Mouse (Mus musculus) spleen, adult 12 weeks (tissue): ENCODE measurements around the gene Acp2.
"Not testable (repeated sequence)": the region's sequence is repeated elsewhere in the genome, so short reads cannot be mapped to it uniquely, and the experiment has no call there.

ENCODE experiments used
- DNase-seq: peaks from one replicate; pipeline ENCODE4 v3.0.0; 2022; ENCODE audit warnings: low spot score

Acp2 gene

DNA sequence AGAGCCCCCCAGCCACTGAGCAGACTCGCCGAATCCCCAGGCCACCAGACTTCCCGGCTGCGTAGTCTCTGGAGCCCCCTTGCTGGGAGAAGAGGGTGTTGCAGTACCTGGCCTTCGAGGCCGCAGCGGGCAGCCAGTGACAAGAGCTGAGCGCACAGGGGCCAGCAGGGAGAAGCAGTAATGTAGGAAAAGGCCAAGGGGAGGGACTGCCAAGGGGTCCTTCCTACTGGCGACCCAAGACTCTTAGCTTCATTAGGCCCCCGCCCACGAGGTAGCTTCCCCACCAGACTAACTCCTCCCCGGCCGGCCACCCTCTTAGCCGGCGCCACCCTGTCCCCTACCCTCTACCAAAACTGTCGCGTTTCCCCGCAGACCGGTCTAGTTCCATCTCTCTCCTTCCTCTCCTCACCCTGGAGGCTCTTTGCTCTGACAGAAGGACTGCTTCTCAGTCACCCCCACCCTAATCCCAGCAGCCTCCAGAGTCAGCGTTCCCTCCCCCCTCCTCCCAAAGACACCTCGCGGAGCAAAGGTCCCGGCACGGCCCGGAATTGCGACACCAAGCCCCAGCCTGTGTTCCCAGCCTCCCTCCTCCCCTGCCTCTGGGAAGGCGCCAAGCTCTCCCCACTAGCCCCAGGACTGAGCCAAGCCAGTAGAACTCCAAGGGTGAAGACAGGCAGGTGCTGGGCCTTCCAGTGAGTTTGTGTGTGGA lies 7.9 kb upstream of the Acp2 start:
- no peak for DNase-seq

DNA sequence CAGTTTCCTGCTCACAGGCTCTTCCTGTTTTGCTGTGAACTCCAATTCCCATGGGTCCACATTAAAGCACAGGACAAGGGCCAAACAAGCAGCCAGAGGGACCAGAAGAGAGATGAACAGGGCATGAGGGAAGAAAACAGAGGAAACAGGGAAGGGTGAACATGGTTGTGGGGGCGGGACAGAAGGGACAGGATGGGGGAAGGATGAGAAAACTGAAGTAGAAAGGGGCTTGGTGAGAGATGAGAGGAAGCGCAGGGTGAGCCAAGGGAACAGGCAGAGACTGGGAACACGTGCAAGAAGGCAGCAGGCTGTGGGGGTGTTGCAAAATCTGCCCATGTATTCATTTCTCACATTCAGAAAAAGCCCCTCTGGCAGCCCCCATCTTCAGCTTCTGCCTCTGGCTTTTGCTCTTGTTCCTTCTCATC lies 6.1 kb upstream of the Acp2 start:
- no peak for DNase-seq

DNA sequence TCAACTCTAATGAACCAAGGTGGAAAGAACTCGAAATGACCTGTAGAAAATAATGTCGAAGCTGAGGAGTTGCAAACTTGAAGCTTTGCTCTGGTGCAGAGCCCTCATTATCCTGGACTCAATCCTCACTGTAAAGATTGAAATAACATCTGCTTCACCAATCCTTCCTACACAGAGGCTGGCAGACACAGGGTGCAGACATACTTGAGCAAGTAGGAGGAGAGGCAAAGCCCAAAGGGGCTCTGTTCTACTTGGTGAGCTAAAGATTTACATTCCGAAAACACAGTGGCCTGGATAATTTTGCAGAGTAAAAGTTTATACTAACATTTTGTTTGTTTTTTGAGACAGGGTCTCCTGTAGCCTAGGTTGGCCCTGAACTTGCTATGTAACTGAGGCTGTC lies 3.8 kb upstream of the Acp2 start:
- no peak for DNase-seq

DNA sequence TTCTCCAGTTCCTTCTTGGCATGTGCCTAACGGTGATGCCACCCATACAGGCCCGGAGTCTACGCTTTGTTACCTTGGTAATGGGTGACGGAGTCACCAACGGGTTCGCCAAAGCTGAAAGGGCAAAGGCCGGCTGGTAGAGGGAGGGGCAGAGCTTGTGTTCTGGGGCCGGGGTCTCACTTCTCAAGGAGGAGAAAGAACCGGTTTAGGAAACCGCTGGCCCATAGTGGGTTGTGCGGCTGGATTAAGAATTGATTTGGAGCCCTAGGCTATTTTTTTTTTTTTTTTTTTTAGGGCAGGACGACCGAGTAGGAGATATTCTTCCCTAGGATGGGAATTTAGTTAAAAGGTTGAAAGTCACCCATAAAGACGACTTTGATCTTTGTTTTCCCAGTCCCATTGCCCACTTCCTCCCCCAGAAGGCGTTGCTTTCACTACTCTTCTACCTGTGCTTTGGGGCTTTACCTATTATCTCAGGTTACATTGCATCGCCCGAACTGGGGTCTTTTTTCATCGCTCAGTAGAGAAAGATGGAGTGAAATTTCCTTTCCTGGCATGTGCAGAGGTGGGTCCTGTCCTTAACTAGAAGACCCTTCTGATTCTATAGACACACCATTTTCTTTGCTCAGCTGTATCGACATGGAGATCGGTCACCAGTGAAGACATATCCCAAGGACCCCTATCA lies 429 bp downstream of the Acp2 start:
- DNase-seq, result no peak

DNA sequence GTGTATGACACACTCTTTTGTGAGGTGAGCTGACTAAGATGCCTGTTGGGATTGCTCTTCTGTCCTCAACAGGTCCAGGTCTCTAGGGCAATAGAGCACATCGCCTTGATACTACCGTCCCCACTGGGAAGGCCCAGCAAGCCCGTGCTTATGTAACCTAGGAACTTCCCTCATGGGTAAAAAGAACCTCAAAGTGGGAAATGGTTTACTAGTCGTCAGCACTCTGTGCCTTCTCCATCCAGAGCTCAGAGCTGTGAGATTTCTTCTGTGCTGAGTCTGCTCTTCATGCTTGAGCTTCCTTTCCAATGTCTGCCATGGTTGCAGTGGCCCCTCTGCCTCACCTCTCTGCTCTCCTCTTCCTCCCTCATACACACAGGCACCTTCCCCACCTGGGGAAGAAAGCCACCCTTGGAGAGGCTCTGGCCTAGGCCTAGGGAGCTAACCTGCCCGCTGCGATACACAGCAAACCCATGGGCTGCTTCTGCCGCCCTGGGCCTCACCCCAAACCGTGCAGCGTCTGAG lies 3.6 kb downstream of the Acp2 start:
- DNase-seq, result no peak

DNA sequence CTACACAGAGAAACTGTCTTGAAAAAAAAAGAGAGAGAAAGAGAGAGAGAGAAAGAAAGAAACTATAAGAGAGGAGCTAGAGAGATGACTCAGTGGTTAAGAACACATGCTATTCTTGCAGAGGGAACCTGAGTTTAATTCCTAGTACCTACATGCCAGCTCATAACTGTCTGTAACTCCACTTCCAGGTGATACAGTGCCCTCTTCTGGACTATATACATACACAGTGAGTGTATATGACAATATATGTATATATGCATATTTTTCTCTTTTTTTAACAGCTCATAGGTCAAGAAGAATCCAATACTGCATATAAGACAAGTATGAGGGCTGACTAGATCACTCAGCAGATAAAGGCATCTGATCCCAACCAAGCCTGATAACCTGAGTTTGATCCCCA lies 10.6 kb downstream of the Acp2 start:
- DNase-seq, result no peak

DNA sequence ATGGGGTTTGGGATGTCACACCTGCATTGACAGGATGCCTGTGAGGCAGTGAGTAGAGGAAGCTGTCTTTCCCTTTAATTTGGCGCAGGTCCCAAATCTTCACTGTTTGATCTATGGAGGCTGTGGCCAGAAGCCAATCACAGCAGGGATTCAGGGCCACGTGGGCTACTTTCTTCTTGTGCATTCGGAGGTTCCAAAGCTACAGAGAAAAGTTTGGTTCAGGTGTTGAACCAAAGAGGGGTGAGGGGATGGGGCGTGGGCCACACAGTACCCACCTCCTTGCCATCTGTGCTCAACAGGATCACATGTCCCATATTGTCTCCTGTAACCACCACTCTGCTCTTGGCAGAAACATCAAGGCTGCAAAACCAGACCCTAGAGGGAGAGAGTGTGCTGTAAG lies 14.3 kb downstream of the Acp2 start:
- DNase-seq, result no peak

DNA sequence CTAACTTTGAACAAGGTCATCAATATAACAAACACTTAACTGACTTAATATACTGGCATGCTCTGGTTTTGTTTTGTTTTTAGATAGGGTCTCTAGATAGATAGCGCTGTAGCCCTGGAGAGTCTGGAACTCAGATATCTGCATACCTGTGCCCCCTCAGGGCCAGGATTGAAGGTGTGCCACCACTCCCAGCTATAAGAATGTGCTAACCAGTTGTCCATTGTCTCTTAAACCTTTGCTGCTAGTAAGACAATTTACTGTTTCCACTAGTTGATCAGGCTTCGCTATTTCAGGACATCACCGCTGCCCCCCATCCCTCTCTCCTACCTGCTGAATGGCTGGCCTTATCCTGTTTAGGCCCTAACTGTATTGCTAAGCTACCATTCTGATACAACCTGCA lies 17.8 kb downstream of the Acp2 start:
- DNase-seq, result no peak

DNA sequence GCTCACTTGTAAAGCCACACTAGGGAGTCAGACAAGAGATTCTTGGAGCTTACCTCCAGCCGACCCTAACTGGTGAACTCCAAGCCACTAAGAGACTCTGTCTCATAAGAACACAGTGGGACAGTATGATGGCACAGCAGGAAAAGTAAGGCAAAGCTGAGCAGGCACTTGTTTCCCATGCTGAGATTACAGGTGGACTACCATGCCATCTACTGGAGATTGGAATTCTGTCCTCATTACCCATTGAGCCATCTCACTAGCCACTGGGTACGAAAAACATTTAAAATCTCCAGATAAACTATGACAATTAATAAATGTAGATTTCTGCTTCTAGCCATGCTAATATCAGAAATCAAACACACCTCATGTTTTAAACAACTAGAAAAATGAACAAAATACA lies 20.9 kb downstream of the Acp2 start:
- DNase-seq, result no peak

DNA sequence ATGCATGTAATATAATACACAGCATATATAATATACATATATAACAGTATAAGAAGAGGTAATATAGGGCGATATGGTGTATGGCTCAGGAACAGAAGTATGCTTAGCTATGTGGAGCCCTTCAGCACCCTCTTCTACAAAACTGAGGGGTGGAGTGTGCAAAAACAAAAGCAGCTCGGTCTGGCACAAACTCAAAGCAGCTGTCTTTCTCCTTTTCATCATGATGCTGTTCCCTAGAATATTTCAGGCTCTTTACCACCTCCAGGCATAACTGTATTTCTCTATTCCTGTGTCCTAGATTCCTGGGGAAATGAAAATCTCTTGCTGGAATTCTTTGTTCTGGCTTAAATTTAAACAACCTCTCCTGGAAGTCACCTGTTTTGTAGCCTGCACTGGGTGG lies 27.1 kb downstream of the Acp2 start:
- DNase-seq, result no peak

DNA sequence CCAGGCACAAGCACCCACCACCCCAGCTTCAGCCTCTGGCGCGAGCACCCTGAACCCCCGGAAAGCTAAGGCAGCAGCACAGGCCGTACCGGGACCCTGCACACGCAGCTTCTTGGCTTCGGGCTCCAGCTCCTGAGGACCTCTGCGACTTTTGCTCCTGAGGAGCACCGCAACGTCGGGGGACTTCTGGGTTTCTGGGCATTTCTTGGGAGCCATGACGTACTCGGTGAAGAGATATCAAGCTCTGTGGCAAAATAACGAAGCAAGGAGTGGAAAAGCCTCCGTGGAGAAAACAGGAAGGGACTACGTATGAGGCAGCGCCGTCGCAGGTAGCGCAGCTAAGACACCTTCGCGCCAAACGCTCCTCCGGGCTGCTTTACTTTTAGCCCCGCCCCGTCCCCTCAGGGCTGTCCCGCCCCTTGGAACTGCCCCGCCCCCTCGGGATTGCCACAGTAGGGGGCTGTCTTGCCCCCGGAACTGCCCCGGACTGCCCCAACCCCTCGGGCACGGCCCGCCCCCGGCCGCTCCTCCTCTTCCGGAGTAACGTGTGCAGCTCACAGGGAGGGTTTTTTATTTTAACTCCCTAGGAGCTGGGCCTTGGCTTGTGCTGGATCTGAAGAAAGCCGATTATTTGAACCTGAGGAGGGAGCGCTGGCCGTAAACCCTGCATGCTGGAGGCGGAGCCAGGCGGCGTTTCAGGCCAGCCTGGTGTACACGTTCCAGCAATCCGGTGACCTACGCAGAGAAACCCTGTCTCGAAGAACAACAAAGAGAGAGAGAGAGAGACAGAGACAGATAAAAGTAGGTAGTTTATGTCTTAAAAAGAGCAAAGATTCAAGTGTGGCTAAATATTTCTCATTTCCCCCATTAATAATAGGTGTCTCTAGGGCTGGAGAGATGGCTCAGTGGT lies 34.2 kb downstream of the Acp2 start, which contains the start of gene Ddb2:
Ddb2 (minus strand) TSS at position 382 of the 910 bp plus-strand sequence.
- peak; percentile 81 for DNase-seq

DNA sequence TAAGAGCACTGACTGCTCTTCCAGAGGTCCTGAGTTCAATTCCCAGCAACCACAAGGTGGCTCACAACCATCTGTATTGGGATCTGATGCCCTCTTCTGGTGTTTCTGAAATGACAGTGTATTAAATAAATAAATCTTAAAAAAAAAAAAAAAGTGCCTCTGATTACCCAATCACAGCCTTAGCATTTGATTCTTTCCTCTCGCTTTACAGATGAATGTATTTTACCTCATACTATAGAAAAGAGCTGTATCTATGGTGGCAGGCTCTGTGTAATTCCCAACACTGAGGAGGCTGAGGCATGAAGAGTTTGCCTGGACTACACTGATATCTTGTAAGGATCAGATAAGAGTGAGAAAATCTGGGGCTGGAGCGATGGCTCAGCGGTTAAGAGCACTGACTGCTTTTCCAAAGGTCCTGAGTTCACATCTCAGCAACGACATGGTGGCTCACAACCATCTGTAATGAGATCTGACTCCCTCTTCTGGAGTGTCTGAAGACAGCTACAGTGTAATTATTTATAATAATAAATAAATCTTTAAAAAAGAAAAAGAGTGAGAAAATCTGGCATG lies 34.9 kb downstream of the Acp2 start:
- not testable (repeated sequence) for DNase-seq

DNA sequence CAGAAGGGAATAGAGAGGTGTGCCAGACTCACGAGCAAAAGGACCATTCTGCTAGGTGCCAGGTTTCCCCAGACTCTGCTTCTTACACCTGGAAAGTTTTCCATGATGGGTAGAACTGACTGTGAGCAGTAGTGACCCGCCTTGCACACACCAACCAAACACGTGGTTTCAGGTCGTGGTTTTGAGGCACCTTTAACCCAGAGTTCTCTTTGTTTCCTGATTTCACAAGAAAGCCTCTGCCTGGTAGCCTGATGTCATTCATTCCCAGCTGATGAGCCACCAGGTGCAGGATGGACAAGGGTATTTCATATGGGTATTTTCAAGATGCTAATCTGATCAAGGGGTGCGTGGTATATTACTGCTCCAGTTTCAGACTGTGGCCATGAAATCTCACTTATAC lies 39.9 kb downstream of the Acp2 start:
- no peak for DNase-seq

DNA sequence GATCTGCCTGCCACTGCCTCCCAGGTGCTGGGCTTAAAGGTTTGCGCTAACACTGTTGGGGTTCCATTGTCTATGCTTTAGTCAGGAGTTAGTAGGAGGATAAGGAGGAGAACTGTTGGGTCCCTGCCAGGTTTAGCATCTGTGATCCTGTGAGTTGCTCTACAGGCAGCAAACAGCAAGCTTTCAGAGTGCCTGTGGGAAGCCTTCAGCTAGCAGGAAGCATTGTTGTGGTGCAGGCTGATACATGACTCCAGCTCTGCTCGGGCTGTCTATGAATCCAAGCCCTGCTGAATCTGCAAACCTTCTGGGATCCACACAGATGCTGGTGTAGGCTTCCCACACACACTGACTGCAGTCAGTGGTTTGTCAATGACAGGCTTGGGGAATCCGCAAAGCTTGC lies 40.7 kb downstream of the Acp2 start:
- no peak for DNase-seq

DNA sequence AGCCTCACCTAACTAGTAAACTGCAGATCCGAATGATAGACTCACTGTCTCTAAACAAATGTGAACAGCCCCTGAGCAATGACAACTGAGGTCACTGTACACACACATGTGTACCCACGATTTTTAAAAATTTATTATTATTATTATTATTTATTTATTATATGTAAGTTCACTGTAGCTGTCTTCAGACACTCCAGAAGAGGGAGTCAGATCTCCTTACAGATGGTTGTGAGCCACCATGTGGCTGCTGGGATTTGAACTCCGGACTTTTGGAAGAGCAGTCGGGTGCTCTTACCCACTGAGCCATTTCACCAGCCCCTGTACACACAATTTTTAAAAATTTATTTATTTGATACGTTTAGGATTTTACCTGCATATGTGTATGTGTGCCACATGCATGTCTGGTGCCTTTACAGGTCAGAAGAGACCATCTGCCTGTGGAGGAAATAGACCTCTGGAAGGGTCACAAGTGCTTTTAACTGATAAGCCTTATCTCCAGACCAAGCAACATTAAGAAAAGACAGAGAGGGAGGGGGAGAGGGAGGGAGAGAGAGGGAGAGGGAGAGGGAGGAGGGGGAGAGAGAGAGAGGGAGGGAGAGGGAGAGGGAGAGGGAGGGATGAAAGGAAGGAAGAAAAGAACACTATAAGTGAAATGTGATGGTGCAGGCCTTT lies 42.0 kb downstream of the Acp2 start:
- DNase-seq, result no peak

DNA sequence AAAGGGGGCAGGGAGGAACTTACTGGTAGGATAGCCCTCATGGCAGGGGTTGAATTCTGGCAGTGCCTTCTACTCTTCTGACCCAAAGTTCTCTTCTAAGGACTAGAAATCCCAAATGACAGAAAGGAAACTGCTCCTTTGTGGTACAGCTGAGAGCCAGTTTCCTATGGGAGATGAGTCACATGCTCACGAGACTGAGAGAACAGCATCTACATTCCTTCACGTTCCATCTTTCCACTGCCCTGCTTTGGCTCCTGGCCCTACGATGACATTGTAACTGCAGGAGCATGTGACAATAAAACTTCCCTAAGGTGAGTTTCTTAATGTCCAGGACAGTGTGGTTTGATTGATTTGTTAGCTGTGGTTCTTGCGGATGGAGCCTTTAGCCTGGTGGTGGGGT lies 45.7 kb downstream of the Acp2 start:
- DNase-seq, result no peak

DNA sequence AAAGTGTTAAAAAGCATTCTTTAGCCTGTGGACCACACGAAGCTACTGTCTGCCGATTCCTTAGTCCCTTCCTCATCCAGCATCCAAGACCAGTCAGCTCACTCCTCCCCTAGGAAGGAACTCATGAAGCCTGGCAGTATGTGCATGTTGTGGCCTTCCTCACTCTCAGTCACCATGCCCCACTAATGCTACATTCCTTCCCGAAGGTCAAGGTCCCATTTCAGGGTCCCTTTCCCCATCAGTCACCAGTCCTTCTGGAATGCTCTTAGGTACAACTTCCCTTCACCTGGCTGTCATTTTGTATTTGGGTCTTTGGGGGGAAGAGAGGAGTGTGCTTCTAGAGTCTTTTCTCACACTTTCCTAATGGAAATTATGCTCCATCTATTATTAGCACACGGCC lies 49.3 kb downstream of the Acp2 start:
- DNase-seq, result no peak

DNA sequence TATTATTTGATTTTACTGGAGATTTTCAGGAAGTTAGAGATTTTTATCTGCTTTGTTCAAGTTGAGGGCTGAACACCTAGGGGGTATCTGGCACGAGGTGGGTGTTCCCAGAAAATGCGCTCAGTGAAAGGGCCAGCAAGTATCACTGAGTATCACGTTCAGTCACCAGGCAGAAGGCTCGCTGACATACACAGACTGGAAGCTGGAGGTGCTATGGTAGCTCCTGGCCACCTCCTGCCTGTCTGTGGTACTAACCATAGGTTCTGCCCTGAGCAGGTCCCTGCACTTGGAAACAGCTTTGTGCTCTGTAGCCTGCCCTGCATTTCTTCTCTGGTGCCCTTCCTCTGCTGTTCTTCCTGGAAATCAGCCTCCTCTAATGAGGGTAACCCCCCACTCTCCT lies 49.8 kb downstream of the Acp2 start:
- DNase-seq, result no peak

DNA sequence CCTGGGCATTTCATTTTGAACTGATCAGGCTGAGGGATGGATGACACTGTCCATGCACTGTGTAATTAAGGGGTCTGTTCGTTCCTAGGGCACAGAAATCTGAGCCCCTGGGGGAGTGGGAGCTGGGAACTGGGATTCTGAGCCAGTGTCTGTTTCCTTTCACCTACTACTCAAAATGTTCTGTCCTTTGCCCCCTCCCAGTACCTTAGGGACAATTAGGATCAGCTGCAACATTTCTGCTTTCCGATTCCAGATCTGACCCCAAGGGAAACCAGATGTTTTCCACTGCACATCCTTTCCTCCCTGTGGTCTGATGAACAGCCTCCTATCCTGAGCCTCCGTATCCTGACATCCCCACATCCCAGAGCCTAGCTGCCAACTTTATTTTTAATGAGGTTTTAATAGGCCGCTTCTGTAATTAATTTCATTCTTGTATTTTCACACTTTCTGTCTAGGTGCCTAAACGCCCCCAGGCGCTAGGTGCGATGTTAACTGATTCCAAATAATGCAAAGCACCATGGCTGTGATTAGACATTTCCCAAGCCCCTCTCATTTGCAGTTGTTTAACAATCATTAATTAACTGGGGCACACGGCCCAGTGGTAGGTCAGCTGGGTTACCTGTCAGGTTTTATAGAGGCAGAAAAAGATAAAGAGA lies 52.2 kb downstream of the Acp2 start:
- no peak for DNase-seq

DNA sequence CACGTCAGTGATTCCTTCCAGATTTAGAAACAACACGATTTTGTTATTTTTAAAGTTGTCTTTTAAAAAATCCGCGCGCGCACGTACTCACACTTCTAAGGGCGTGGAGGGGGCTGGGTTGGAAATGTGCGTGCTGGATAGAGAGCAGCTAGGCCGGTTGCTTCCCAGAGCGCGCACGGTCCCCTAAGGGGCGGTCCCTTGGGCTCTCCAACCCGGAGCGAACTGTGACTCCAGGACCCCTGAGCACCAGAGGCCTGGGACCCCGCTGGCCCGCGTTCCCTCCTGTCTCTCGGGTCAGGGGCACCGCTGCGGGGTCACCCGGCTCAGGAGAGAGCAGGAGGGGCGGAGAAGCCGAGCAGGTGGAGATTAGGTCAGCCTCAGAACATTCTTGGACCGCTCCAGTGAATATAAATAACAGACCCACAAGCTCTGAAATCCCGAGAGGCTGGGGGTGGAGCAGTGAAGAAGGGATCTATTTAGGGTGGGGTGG lies 53.0 kb downstream of the Acp2 start, which contains the start of gene Pacsin3:
Pacsin3 (plus strand) TSS at position 294 of the 490 bp plus-strand sequence.
- DNase-seq, result no peak
